Mouse (Mus musculus): ENCODE data around the gene 4930572O03Rik.
"Not testable (repeated sequence)": the region's sequence is repeated elsewhere in the genome, so short reads cannot be mapped to it uniquely, and the experiment has no call there.

Gene 4930572O03Rik

GRCm38 (mm10) chr5:15618764-15619163 lies 38.1 kb downstream of the 4930572O03Rik start, which contains the start of gene Speer4d:
Speer4d (plus strand) TSS chr5:15619064.
- DNase-seq (ENCODE audit: low read depth, low spot score) = not testable (repeated sequence)

- DNase-seq (ENCODE audit: low read depth, low spot score) = not testable (repeated sequence)
Observed at GRCm38 (mm10) chr5:15616195-15616594, 40.7 kb downstream of the 4930572O03Rik start.

- DNase-seq (ENCODE audit: low read depth, low spot score) = peak; percentile 11
Observed at GRCm38 (mm10) chr5:15610695-15611094, 46.2 kb downstream of the 4930572O03Rik start.

GRCm38 (mm10) chr5:15606677-15607076 lies 50.2 kb downstream of the 4930572O03Rik start:
- not testable (repeated sequence) for DNase-seq (ENCODE audit: low read depth, low spot score)

GRCm38 (mm10) chr5:15603585-15603984 lies 53.3 kb downstream of the 4930572O03Rik start:
- DNase-seq (ENCODE audit: low read depth, low spot score) = not testable (repeated sequence)

- not testable (repeated sequence) for DNase-seq (ENCODE audit: low read depth, low spot score)
Observed at GRCm38 (mm10) chr5:15603008-15603407, 53.9 kb downstream of the 4930572O03Rik start.

- DNase-seq (ENCODE audit: low read depth, low spot score) = peak; percentile 7
Observed at GRCm38 (mm10) chr5:15602424-15602947, 54.4 kb downstream of the 4930572O03Rik start.
